Mouse (Mus musculus) embryonic facial prominence, embryonic 13.5 days (tissue): ENCODE measurements around the gene Tuba3a. TPM values are rescaled to one million over a fixed set of nuclear protein-coding genes. Genes with fewer than 3 reads are reported as not detected.

Source experiments
- ATAC-seq: fragments of 200-750 bp; cut with Nextera tagmentation; 2 replicates; pipeline ENCODE4 v1.8.0; 2017; ENCODE audit warnings: low read depth; ENCODE audit not compliant: insufficient number of reproducible peaks, insufficient read depth, low FRiP score, low TSS enrichment
- H3K27ac ChIP-seq: fragments of 300-500 bp; sonication (generic); 2 replicates; pipeline ENCODE4 v1.5.1; 2015; ENCODE audit warnings: moderate library complexity, mild to moderate bottlenecking, inconsistent platforms
- H3K27me3 ChIP-seq: fragments of 300-500 bp; sonication (generic); 2 replicates; pipeline ENCODE4 v1.6.1; 2015; ENCODE audit warnings: mild to moderate bottlenecking, inconsistent platforms
- H3K36me3 ChIP-seq: fragments of 300-500 bp; sonication (generic); 2 replicates; pipeline ENCODE4 v1.6.1; 2015; ENCODE audit warnings: mild to moderate bottlenecking, inconsistent platforms
- H3K4me1 ChIP-seq: fragments of 300-500 bp; sonication (generic); 2 replicates; pipeline ENCODE4 v1.6.1; 2015; ENCODE audit warnings: inconsistent platforms
- H3K4me2 ChIP-seq: fragments of 300-500 bp; sonication (generic); 2 replicates; pipeline ENCODE4 v1.6.1; 2015; ENCODE audit warnings: moderate library complexity, mild to moderate bottlenecking, inconsistent platforms
- H3K4me3 ChIP-seq: fragments of 300-500 bp; sonication (generic); 2 replicates; pipeline ENCODE4 v1.5.1; 2015; ENCODE audit warnings: mild to moderate bottlenecking, inconsistent platforms
- H3K9ac ChIP-seq: fragments of 300-500 bp; sonication (generic); 2 replicates; pipeline ENCODE4 v1.6.1; 2015; ENCODE audit warnings: mild to moderate bottlenecking, inconsistent platforms
- H3K9me3 ChIP-seq: fragments of 300-500 bp; sonication (generic); 2 replicates; pipeline ENCODE4 v1.6.1; 2016; ENCODE audit warnings: inconsistent platforms
- WGBS: fragments of 180-500 bp; shearing (Covaris S2); methylation state at CpG from one replicate; pipeline ENCODE4 v1.1.7; 2015; ENCODE audit warnings: mixed read lengths; 5-methylcytosine and 5-hydroxymethylcytosine counted together
- polyA plus RNA-seq: library from polyadenylated mRNA; unstranded; fragments of >200 nt; fragmentation: Nextera tagmentation; extraction: Ambion mirVana; gene quantifications from 2 replicates; pipeline ENCODE4 v1.2.1, GENCODE M21; 2015

Tuba3a gene
- polyA plus RNA-seq, 1 experiment from 2014 or later: 0.22 TPM

DNA sequence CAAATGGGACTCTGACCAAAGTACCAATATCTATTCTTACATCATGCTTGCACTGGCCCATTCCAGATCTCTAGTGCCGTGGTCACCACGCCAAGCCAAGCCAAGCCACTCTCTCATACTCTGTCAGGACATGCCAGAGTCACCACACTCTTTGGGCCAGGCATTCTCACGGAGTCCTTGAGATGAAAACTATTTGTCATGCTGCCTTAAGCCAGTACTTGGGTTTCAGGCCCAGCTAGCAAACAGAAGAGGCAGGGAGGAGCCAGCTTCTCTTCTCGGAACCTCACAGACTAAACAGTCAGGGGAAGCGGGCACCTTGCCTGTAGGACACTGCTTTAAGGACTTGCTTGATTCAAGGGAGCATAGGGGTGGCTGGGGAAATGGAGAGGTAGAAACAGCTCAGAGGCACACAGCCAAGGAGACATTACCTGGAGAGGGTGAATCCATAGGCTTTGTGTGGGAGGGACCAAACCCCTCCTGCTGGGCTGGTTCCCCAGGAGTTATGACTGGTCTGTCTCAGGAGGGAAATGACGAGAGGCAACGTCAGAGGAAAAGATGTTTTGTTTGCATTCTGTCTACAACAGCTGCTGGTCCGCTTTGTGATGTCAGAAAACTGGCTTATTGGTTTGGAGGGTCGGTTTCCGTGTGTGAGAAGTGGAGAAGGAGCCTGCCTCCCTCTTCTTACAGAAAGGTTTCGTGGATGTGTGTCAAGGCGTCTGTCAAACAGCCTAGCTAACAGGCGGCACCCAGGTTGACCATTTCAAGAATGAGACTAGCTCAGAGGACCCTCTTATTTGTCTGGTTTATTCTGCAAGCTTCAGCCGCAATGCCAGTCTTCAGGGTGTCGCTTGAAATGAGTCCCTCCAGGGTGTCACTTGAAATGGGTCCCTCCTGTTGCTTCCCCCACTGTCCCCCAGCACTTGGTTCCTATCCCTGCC, 33.4 kb upstream of the Tuba3a start:
- no peak overlapping the region for H3K4me3 ChIP-seq
- peaks cover 19% of the 10 kb centered on the region for H3K4me1 ChIP-seq
- no peaks in the 10 kb centered on the region for H3K9me3 ChIP-seq
- H3K27ac ChIP-seq: no peak overlapping the region
- H3K27me3 ChIP-seq: peaks cover 45% of the 10 kb centered on the region
- H3K9ac ChIP-seq: no peak overlapping the region
- no peak for ATAC-seq
- 62% methylated on average over 15 of the region's 15 CpGs for WGBS
- H3K4me2 ChIP-seq: no peak overlapping the region
- H3K36me3 ChIP-seq: no peaks in the 10 kb centered on the region

DNA sequence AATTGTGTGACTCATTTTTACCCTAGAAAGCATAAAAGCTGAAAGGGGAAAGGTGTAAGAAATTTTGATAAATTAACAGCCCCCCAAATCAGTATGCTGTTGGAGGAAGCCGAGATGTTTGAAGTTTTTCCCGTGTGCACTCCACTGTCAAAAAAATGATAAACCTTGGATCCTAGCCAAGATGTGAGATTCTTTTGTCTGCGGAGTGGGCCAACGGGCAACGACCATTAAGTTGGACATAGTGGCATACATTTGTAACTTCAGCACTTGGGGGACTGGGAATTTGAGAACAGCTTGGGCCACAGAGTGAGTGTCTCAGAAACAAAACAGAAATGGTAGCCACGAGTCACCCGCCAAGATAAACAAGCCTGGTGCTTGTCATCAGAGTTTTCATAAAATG, 31.2 kb upstream of the Tuba3a start:
- H3K9ac ChIP-seq: no peak overlapping the region
- peaks cover 40% of the 10 kb centered on the region for H3K4me1 ChIP-seq
- 56% methylated on average over 7 of the region's 7 CpGs for WGBS
- H3K4me2 ChIP-seq: no peak overlapping the region
- H3K36me3 ChIP-seq: peaks cover under 1% of the 10 kb centered on the region; the same call in 1 of the 2 replicates
- H3K27ac ChIP-seq: no peak overlapping the region
- no peaks in the 10 kb centered on the region for H3K9me3 ChIP-seq
- no peak for ATAC-seq
- peaks cover 30% of the 10 kb centered on the region for H3K27me3 ChIP-seq
- H3K4me3 ChIP-seq: no peak overlapping the region

DNA sequence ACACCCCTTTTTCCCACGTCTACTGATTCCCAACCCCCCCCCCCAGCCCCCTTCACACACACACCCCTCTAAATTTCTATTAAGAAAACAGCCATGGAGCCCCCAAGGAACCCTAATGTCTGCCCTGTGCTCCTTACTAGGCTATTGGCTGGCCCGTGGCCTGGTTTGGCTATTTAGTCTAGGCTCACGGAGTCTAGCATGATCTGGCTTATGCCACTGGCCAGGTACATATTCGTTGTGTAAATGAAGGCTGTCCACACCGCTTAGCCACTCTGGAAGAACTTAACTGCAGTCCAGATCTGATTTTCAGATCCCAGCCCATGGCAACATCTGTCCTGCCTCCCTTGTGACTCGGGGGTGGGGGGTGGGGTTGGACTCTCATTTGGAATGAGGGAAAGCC, 28.9 kb upstream of the Tuba3a start:
- Histone ChIP-seq H3K4me3 (no peak overlapping the region), H3K4me2 (0 out of 2 replicates have a peak overlapping the region, but pooled peaks have one; percentile 74), H3K4me1 (peaks cover 39% of the 10 kb centered on the region), H3K36me3 (peaks cover 7% of the 10 kb centered on the region; the same call in 1 of the 2 replicates), H3K9ac (peak overlapping the region; percentile 81; the same call in 1 of the 2 replicates), H3K27me3 (peaks cover 7% of the 10 kb centered on the region), H3K27ac (no peak overlapping the region), H3K9me3 (no peaks in the 10 kb centered on the region)
- WGBS: 75% methylated on average over 6 of the region's 6 CpGs
- ATAC-seq: no peak

DNA sequence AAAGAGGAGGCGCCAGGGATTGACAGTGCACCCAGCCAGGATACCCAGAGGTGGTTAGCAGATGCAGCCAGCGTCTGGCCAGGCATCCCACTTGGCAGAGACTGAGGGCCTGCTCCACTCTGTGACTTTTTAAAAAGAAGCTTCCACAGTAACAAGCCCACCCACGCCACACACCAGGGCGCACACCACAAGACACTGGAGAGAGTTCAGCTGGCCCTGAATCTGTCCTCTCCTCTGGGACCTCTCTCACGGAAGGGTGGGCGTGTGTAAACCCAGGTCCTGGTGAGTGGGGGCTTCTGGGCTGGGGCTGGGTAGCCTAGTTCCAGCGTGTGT, 28.4 kb upstream of the Tuba3a start:
- Histone ChIP-seq H3K4me3 (peak overlapping the region; percentile 52), H3K4me1 (peaks cover 38% of the 10 kb centered on the region), H3K9me3 (no peaks in the 10 kb centered on the region), H3K27me3 (peaks cover 1% of the 10 kb centered on the region; the same call in 1 of the 2 replicates), H3K27ac (peak overlapping the region; percentile 16; the same call in 1 of the 2 replicates), H3K36me3 (peaks cover 7% of the 10 kb centered on the region; the same call in 1 of the 2 replicates), H3K4me2 (peak overlapping the region; percentile 74), H3K9ac (peak overlapping the region; percentile 81)
- 54% methylated on average over 7 of the region's 7 CpGs for WGBS
- ATAC-seq: no peak

DNA sequence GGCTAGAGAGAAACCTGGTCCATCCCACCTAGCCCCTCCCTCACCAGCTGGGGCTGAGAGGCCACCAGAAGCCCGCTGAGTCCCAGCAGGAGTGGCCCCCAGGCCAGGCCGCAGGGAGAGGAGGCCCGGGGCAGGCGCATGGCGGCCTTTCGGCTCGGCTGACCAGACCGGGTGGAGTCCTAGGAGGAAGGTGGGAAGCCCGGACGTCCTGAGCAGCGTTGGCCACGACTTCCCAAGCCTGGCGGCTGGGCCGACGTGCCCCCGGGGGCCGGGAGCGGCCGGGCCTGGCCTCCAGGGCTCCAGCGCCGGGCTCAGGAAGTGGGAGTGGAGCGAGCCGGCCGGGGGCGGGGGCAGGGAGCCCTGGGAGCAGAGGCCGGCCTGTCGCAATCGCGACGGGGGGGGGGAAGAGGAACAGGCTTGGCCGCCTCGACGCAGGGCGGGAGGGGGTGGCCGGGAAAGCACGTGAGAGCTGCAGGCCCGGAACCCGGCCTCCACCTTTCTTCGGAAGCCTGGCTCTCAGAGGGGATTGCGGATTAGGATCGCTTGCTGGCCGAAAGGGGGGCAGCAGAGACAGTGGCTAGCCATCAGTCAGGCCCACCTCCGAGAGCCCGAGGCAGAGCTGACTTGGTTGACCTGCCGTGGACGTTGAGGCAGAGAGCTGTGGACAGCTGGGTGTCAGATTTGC, 27.8 kb upstream of the Tuba3a start, which contains the start of gene Ltbr:
TSS of gene Ltbr (minus strand) at position 340 of the 685 bp plus-strand sequence.
- Histone ChIP-seq H3K9ac (peak within 1 kb of the TSS; percentile 81), H3K36me3 (peaks cover 7% of the 10 kb centered on the region; the same call in 1 of the 2 replicates), H3K4me3 (peak within 1 kb of the TSS; percentile 52), H3K4me2 (peak within 1 kb of the TSS; percentile 74), H3K27me3 (no peaks in the 10 kb centered on the region), H3K9me3 (no peaks in the 10 kb centered on the region), H3K4me1 (peaks cover 40% of the 10 kb centered on the region), H3K27ac (peak within 1 kb of the TSS; percentile 64; the same call in 1 of the 2 replicates)
- 4% methylated on average over 38 of the region's 46 CpGs for WGBS
- peak; percentile 68; the same call in 1 of the 2 replicates for ATAC-seq

DNA sequence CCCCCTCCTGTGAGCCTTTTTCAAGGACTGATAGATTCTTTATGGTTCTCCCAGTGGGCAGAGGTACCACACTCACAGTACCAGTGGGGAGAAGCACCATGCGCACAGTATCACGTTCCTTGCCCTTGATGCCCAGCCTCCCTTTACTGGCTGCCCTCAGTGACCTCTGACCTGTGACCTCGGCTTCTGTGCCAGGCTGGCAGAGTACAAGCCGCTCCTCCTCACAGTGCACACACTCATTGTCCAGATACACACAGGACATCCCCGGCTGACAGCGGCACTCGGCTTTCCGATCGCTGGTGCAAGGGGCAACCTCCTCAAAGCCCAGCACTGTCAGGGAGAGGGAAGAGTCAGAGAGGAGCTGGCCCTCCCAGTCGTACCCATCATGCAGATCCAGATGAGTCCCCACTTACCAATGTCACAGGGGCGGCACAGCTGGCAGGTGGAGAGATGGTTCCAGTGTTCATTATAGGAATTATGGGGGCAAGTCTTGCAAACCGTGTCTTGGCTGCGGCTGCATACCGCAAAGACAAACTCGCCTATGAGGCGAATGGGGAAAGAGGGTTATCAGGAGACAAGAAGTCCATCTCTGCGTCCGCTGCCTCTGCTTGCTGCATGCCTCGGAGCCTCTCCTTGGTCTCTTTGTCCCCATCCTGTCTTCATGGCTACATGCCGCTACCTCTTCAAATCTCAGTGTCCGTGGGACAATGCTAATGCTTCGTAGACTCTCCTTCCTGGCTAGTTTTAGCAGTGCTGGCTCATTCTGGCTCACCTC, 26.9 kb upstream of the Tuba3a start:
- H3K9ac ChIP-seq: peak overlapping the region; percentile 81
- H3K9me3 ChIP-seq: no peaks in the 10 kb centered on the region
- H3K36me3 ChIP-seq: peaks cover 7% of the 10 kb centered on the region; the same call in 1 of the 2 replicates
- 0 out of 2 replicates have a peak overlapping the region, but pooled peaks have one; percentile 64 for H3K27ac ChIP-seq
- no peak for ATAC-seq
- H3K4me2 ChIP-seq: peak overlapping the region; percentile 74
- H3K4me1 ChIP-seq: peaks cover 41% of the 10 kb centered on the region
- H3K4me3 ChIP-seq: peak overlapping the region; percentile 52
- 70% methylated on average over 22 of the region's 22 CpGs for WGBS
- no peaks in the 10 kb centered on the region for H3K27me3 ChIP-seq

DNA sequence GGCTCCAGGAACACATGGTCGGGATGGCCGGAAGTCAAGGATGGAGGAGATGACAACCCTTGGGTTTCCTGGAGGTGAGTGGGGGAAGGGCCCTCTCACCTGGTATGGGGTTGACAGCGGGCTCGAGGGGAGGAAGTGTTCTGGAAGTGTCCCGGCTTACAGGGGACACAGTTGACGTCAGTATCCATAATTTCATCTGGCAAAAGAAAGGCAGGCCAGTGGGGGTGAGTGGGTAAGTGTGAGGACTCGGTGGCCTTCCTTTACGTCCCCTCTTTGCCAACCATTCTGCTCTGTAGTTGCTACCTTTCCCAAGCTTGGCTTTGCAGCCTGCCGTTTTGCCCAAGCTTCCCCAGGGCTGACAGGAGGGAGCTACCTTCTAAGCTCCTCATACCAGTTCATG, 26.3 kb upstream of the Tuba3a start:
- Histone ChIP-seq H3K4me2 (peak overlapping the region; percentile 74), H3K4me3 (peak overlapping the region; percentile 52; the same call in 1 of the 2 replicates)
- 75% methylated on average over 9 of the region's 9 CpGs for WGBS

DNA sequence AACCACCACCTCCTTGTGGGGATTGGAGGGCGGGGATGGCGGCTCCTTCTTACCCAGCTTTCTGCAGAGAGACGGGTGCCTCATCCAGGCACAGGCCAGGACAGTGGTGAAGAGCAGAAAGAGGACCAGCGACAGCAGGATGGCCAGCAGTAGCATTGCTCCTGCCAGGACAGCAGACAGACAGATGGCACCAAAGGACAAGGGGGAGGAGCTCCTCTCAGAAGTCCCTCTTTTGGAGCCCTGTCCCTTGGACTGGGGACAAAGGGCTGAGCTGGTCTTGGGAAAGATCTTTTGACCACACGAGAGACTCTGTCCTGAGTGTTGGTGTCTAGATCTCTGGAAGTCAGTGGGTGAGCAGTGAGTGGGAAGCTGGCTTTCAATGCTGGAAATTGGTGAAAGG, 23.6 kb upstream of the Tuba3a start:
- no peaks in the 10 kb centered on the region for H3K27me3 ChIP-seq
- H3K4me2 ChIP-seq: peak overlapping the region; percentile 43; the same call in 1 of the 2 replicates
- 52% methylated on average over 5 of the region's 5 CpGs for WGBS
- H3K4me1 ChIP-seq: peaks cover 41% of the 10 kb centered on the region
- H3K4me3 ChIP-seq: no peak overlapping the region
- H3K27ac ChIP-seq: no peak overlapping the region; the same call in 1 of the 2 replicates
- H3K9ac ChIP-seq: no peak overlapping the region
- H3K36me3 ChIP-seq: peaks cover 22% of the 10 kb centered on the region
- H3K9me3 ChIP-seq: no peaks in the 10 kb centered on the region
- ATAC-seq: no peak

More for the DNA sequence above, 26.3 kb upstream of the Tuba3a start:
- no peaks in the 10 kb centered on the region for H3K27me3 ChIP-seq
- ATAC-seq: no peak
- peaks cover 9% of the 10 kb centered on the region for H3K36me3 ChIP-seq
- H3K9ac ChIP-seq: peak overlapping the region; percentile 81; the same call in 1 of the 2 replicates
- peaks cover 41% of the 10 kb centered on the region for H3K4me1 ChIP-seq
- no peaks in the 10 kb centered on the region for H3K9me3 ChIP-seq
- H3K27ac ChIP-seq: no peak overlapping the region

DNA sequence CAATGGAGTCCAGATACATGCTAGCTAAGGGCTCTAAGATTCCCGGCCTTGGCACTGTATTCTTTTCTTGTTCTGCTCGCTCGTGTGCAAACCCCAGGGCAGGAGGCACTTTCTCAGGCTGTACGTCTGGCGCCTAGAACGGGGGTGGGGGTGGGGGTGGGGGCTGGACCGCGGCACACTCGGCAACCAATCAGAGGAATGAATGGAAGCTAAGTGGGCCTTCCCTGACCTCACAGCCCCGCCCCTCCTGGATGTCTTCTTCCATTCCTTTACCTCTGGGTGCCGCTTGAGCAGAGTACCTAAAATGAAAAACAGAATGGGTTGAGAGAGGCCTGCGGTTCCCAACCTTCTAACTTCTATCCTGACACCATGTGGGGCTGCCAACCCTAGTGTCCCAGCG, 23.1 kb upstream of the Tuba3a start:
- 6% methylated on average over 13 of the region's 13 CpGs for WGBS
- H3K9ac ChIP-seq: no peak overlapping the region
- H3K27me3 ChIP-seq: no peaks in the 10 kb centered on the region
- peak overlapping the region; percentile 43 for H3K4me2 ChIP-seq
- ATAC-seq: 0 out of 2 replicates have a peak, but pooled peaks have one; percentile 35
- no peak overlapping the region for H3K4me3 ChIP-seq
- H3K27ac ChIP-seq: no peak overlapping the region; the same call in 1 of the 2 replicates
- H3K9me3 ChIP-seq: no peaks in the 10 kb centered on the region
- peaks cover 36% of the 10 kb centered on the region for H3K4me1 ChIP-seq
- H3K36me3 ChIP-seq: peaks cover 22% of the 10 kb centered on the region

DNA sequence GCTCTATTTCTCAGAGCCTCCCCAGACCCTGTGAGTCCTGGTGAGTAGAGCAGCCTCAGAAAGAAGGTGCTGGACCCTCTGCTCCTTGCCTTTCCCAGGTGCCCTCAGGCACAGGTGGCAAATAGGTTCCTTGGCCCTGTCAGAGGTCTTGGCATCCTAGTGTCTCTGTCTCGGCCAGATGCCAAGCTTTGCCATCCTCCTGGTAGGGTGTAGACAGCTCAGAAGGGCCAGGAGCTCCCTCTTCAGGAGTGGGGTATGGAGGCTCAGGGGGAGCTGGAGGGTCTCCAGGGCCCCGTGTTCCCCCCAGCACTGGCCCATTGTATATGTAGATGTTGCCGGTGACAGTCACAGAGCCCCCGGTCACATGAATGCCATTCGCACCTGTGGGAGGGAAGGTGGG, 21.2 kb upstream of the Tuba3a start:
- H3K4me2 ChIP-seq: no peak overlapping the region
- H3K9ac ChIP-seq: no peak overlapping the region
- no peak overlapping the region for H3K4me3 ChIP-seq
- 88% methylated on average over 5 of the region's 5 CpGs for WGBS
- H3K36me3 ChIP-seq: peaks cover 22% of the 10 kb centered on the region
- no peak overlapping the region for H3K27ac ChIP-seq
- no peaks in the 10 kb centered on the region for H3K9me3 ChIP-seq
- ATAC-seq: no peak
- peaks cover 30% of the 10 kb centered on the region for H3K4me1 ChIP-seq
- no peaks in the 10 kb centered on the region for H3K27me3 ChIP-seq

DNA sequence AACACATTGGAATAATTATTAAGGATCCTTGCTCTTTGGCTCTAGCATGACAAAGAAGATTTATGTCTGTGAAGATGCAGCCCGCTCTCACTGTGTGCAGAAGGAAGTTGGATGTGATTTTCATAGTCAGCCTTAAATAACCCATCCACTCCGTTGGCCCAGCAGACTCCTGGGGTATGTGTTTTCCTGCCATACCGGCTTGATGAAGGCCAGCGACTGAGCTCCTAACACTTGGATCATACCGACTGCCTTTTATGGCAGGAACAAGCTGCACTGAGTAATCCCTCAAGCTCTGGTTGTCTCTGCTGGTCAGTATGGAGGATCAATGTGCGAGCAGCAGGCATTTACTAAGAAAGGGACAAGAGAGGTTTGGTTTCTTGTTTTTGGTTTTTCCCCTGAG, 19.6 kb upstream of the Tuba3a start:
- Histone ChIP-seq H3K4me1 (peaks cover 23% of the 10 kb centered on the region), H3K9me3 (no peaks in the 10 kb centered on the region), H3K4me2 (no peak overlapping the region), H3K27ac (no peak overlapping the region), H3K9ac (no peak overlapping the region), H3K4me3 (no peak overlapping the region), H3K36me3 (peaks cover 15% of the 10 kb centered on the region), H3K27me3 (no peaks in the 10 kb centered on the region)
- ATAC-seq: no peak
- WGBS: 82% methylated on average over 6 of the region's 6 CpGs
